Mouse (Mus musculus): Measurements from ENCODE around the gene Lsamp. TPM values are rescaled to one million over a fixed set of nuclear protein-coding genes. Genes with fewer than 3 reads are reported as not detected.

Gene Lsamp
- total and polyA plus RNA-seq, 2 experiments from 2014 or later: 0.61 to 0.95 TPM

- no peaks in the 10 kb centered on the region for H3K4me1 ChIP-seq (ENCODE audit: control insufficient read depth, insufficient read depth)
- H3K36me3 ChIP-seq (replicated peaks; ENCODE audit: control insufficient read depth, insufficient read depth, low read length): no peaks in the 10 kb centered on the region
- no peak overlapping the region for H3K9ac ChIP-seq (replicated peaks; ENCODE audit: low read depth, low read length)
- H3K9me3 ChIP-seq (replicated peaks; ENCODE audit: control insufficient read depth, low read length): no peaks in the 10 kb centered on the region
- no peak overlapping the region for H3K4me3 ChIP-seq (ENCODE audit: low read depth, low read length)
- H3K27me3 ChIP-seq (ENCODE audit: control insufficient read depth, insufficient read depth, low read length): no peaks in the 10 kb centered on the region
- ATAC-seq (ENCODE audit: insufficient read depth, low read depth): no peak
- H3K27ac ChIP-seq (ENCODE audit: low read depth): no peak overlapping the region
- H3K4me2 ChIP-seq (ENCODE audit: low read depth, low read length): no peak overlapping the region
- DNase-seq (ENCODE audit: low spot score): no peak
- TF ChIP-seq CTCF (IDR thresholded peaks at IDR 0.05; ENCODE audit: low read depth) (no peak), EP300 (IDR thresholded peaks at IDR 0.05; ENCODE audit: low read depth) (no peak)
Measured at GRCm38 (mm10) chr16:40831536-40831935, 847.4 kb downstream of the Lsamp start.

- ATAC-seq (ENCODE audit: insufficient read depth, low read depth): no peak
- no peaks in the 10 kb centered on the region for H3K9me3 ChIP-seq (replicated peaks; ENCODE audit: control insufficient read depth, low read length)
- WGBS: 56% methylated on average over 1 of the region's 1 CpGs
- H3K9ac ChIP-seq (replicated peaks; ENCODE audit: low read depth, low read length): no peak overlapping the region
- H3K4me2 ChIP-seq (ENCODE audit: low read depth, low read length): no peak overlapping the region
- H3K4me1 ChIP-seq (ENCODE audit: control insufficient read depth, insufficient read depth): no peaks in the 10 kb centered on the region
- H3K4me3 ChIP-seq (ENCODE audit: low read depth, low read length): no peak overlapping the region
- no peak for TF ChIP-seq EP300 (IDR thresholded peaks at IDR 0.05; ENCODE audit: low read depth)
- TF ChIP-seq CTCF (IDR thresholded peaks at IDR 0.05; ENCODE audit: low read depth): no peak
- H3K27ac ChIP-seq (ENCODE audit: low read depth): no peak overlapping the region
- DNase-seq (ENCODE audit: low spot score): no peak
- H3K27me3 ChIP-seq (ENCODE audit: control insufficient read depth, insufficient read depth, low read length): no peaks in the 10 kb centered on the region
- H3K36me3 ChIP-seq (replicated peaks; ENCODE audit: control insufficient read depth, insufficient read depth, low read length): no peaks in the 10 kb centered on the region
Measured at GRCm38 (mm10) chr16:40841765-40842164, 857.6 kb downstream of the Lsamp start.

- Histone ChIP-seq H3K27ac (ENCODE audit: low read depth) (no peak overlapping the region), H3K4me1 (ENCODE audit: control insufficient read depth, insufficient read depth) (no peaks in the 10 kb centered on the region), H3K9me3 (replicated peaks; ENCODE audit: control insufficient read depth, low read length) (no peaks in the 10 kb centered on the region), H3K9ac (replicated peaks; ENCODE audit: low read depth, low read length) (no peak overlapping the region), H3K27me3 (ENCODE audit: control insufficient read depth, insufficient read depth, low read length) (no peaks in the 10 kb centered on the region), H3K36me3 (replicated peaks; ENCODE audit: control insufficient read depth, insufficient read depth, low read length) (no peaks in the 10 kb centered on the region), H3K4me3 (ENCODE audit: low read depth, low read length) (no peak overlapping the region), H3K4me2 (ENCODE audit: low read depth, low read length) (no peak overlapping the region)
- TF ChIP-seq EP300 (IDR thresholded peaks at IDR 0.05; ENCODE audit: low read depth) (no peak), CTCF (IDR thresholded peaks at IDR 0.05; ENCODE audit: low read depth) (no peak)
- ATAC-seq (ENCODE audit: insufficient read depth, low read depth) (no peak), DNase-seq (ENCODE audit: low spot score) (no peak)
Measured at GRCm38 (mm10) chr16:40866733-40867132, 882.6 kb downstream of the Lsamp start.

- WGBS: 73% methylated on average over 4 of the region's 4 CpGs
- TF ChIP-seq CTCF (IDR thresholded peaks at IDR 0.05; ENCODE audit: low read depth): no peak
- no peak for TF ChIP-seq EP300 (IDR thresholded peaks at IDR 0.05; ENCODE audit: low read depth)
- Histone ChIP-seq H3K9me3 (replicated peaks; ENCODE audit: control insufficient read depth, low read length) (peaks cover 3% of the 10 kb centered on the region; the same call in 1 of the 2 replicates), H3K4me3 (ENCODE audit: low read depth, low read length) (no peak overlapping the region), H3K36me3 (replicated peaks; ENCODE audit: control insufficient read depth, insufficient read depth, low read length) (no peaks in the 10 kb centered on the region), H3K9ac (replicated peaks; ENCODE audit: low read depth, low read length) (no peak overlapping the region), H3K4me1 (ENCODE audit: control insufficient read depth, insufficient read depth) (no peaks in the 10 kb centered on the region), H3K27ac (ENCODE audit: low read depth) (no peak overlapping the region), H3K4me2 (ENCODE audit: low read depth, low read length) (no peak overlapping the region), H3K27me3 (ENCODE audit: control insufficient read depth, insufficient read depth, low read length) (no peaks in the 10 kb centered on the region)
- DNase-seq (ENCODE audit: low spot score) (no peak), ATAC-seq (ENCODE audit: insufficient read depth, low read depth) (no peak)
Measured at GRCm38 (mm10) chr16:40878301-40878700, 894.1 kb downstream of the Lsamp start.

GRCm38 (mm10) chr16:40881942-40882341 lies 897.8 kb downstream of the Lsamp start:
- H3K4me2 ChIP-seq (ENCODE audit: low read depth, low read length): no peak overlapping the region
- TF ChIP-seq EP300 (IDR thresholded peaks at IDR 0.05; ENCODE audit: low read depth): no peak
- no peak for TF ChIP-seq CTCF (IDR thresholded peaks at IDR 0.05; ENCODE audit: low read depth)
- no peaks in the 10 kb centered on the region for H3K4me1 ChIP-seq (ENCODE audit: control insufficient read depth, insufficient read depth)
- ATAC-seq (ENCODE audit: insufficient read depth, low read depth) (no peak), DNase-seq (ENCODE audit: low spot score) (no peak)
- H3K4me3 ChIP-seq (ENCODE audit: low read depth, low read length): no peak overlapping the region
- WGBS: 51% methylated on average over 5 of the region's 5 CpGs
- no peaks in the 10 kb centered on the region for H3K9me3 ChIP-seq (replicated peaks; ENCODE audit: control insufficient read depth, low read length)
- no peak overlapping the region for H3K9ac ChIP-seq (replicated peaks; ENCODE audit: low read depth, low read length)
- no peak overlapping the region for H3K27ac ChIP-seq (ENCODE audit: low read depth)
- H3K27me3 ChIP-seq (ENCODE audit: control insufficient read depth, insufficient read depth, low read length): no peaks in the 10 kb centered on the region
- no peaks in the 10 kb centered on the region for H3K36me3 ChIP-seq (replicated peaks; ENCODE audit: control insufficient read depth, insufficient read depth, low read length)

- Histone ChIP-seq H3K4me3 (ENCODE audit: low read depth, low read length) (no peak overlapping the region), H3K27me3 (ENCODE audit: control insufficient read depth, insufficient read depth, low read length) (no peaks in the 10 kb centered on the region), H3K27ac (ENCODE audit: low read depth) (no peak overlapping the region), H3K4me2 (ENCODE audit: low read depth, low read length) (no peak overlapping the region), H3K4me1 (ENCODE audit: control insufficient read depth, insufficient read depth) (no peaks in the 10 kb centered on the region), H3K36me3 (replicated peaks; ENCODE audit: control insufficient read depth, insufficient read depth, low read length) (no peaks in the 10 kb centered on the region), H3K9ac (replicated peaks; ENCODE audit: low read depth, low read length) (no peak overlapping the region), H3K9me3 (replicated peaks; ENCODE audit: control insufficient read depth, low read length) (no peaks in the 10 kb centered on the region)
- WGBS: 25% methylated on average over 7 of the region's 7 CpGs
- TF ChIP-seq EP300 (IDR thresholded peaks at IDR 0.05; ENCODE audit: low read depth) (no peak), CTCF (IDR thresholded peaks at IDR 0.05; ENCODE audit: low read depth) (no peak)
- DNase-seq (ENCODE audit: low spot score) (no peak), ATAC-seq (ENCODE audit: insufficient read depth, low read depth) (no peak)
Measured at GRCm38 (mm10) chr16:40891338-40891737, 907.2 kb downstream of the Lsamp start.
